Mouse (Mus musculus) forebrain, embryonic 15.5 days (tissue): ENCODE data around the gene Unc13d. TPM values are rescaled to one million over a fixed set of nuclear protein-coding genes. Genes with fewer than 3 reads are reported as not detected.

ENCODE experiments used
- ATAC-seq: fragments of 200-750 bp; cut with Nextera tagmentation; replicated peaks from 2 replicates; pipeline ENCODE4 v1.8.0; 2017; ENCODE audit warnings: mild to moderate bottlenecking, moderate TSS enrichment, moderate library complexity
- H3K27ac ChIP-seq: fragments of 300-500 bp; sonication (generic); replicated peaks from 2 replicates; pipeline ENCODE4 v1.5.1; 2015; ENCODE audit warnings: mild to moderate bottlenecking, inconsistent platforms
- H3K27me3 ChIP-seq: fragments of 300-500 bp; sonication (generic); 2 replicates; pipeline ENCODE4 v1.6.1; 2015; ENCODE audit warnings: inconsistent platforms
- H3K36me3 ChIP-seq: fragments of 300-500 bp; sonication (generic); 2 replicates; pipeline ENCODE4 v1.6.1; 2015; ENCODE audit warnings: mild to moderate bottlenecking, inconsistent platforms
- H3K4me1 ChIP-seq: fragments of 300-500 bp; sonication (generic); 2 replicates; pipeline ENCODE4 v1.6.1; 2015; ENCODE audit warnings: inconsistent platforms
- H3K4me2 ChIP-seq: fragments of 300-500 bp; sonication (generic); replicated peaks from 2 replicates; pipeline ENCODE4 v1.6.1; 2015; ENCODE audit warnings: mild to moderate bottlenecking, inconsistent platforms
- H3K4me3 ChIP-seq: fragments of 300-500 bp; sonication (generic); 2 replicates; pipeline ENCODE4 v1.5.1; 2015; ENCODE audit warnings: mild to moderate bottlenecking, inconsistent platforms
- H3K9ac ChIP-seq: fragments of 300-500 bp; sonication (generic); replicated peaks from 2 replicates; pipeline ENCODE4 v1.6.1; 2015; ENCODE audit warnings: mild to moderate bottlenecking, inconsistent platforms
- H3K9me3 ChIP-seq: fragments of 300-500 bp; sonication (generic); 2 replicates; pipeline ENCODE4 v1.6.1; 2016; ENCODE audit warnings: inconsistent platforms
- WGBS: fragments of 180-500 bp; shearing (Covaris S2); methylation state at CpG from one replicate; pipeline ENCODE4 v1.1.7; 2015; ENCODE audit warnings: mixed read lengths; 5-methylcytosine and 5-hydroxymethylcytosine counted together
- polyA plus RNA-seq: library from polyadenylated mRNA; unstranded; fragments of >200 nt; fragmentation: Nextera tagmentation; extraction: Ambion mirVana; gene quantifications from 2 replicates; pipeline ENCODE4 v1.2.1, GENCODE M21; 2015

Unc13d gene
- polyA plus RNA-seq, 1 experiment from 2014 or later: 0.70 TPM

DNA sequence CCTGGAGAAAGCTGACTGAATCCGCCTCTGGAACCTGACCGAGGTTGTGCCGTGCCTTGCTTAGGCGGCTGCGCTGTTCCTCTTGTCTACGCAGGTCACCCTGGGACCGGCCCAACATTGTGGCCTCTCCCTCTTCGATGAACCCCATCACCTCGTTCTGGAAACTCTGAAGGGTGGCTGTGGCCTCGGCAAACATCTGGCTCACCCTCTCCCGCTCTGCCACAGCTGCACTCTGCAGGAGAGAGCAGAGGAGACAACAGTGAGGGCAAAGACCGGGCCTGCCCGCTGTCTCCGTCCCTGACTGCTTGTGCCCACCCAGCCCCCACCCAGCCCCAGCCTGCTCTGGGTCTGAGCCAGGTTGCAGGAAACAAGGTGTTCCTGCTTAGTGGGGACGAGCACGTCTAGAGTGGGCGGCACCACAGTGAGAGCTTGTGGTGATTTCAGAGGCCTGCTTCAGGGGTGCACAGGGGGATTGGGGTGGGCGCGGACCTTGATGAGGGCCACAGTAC lies 30.1 kb upstream of the Unc13d start:
- no peak overlapping the region for H3K9ac ChIP-seq
- H3K9me3 ChIP-seq: no peaks in the 10 kb centered on the region
- H3K4me2 ChIP-seq: peak overlapping the region; percentile 46; the same call in 1 of the 2 replicates
- ATAC-seq: no peak
- 0 out of 2 replicates have a peak overlapping the region, but pooled peaks have one; percentile 2 for H3K4me3 ChIP-seq
- peaks cover 46% of the 10 kb centered on the region for H3K4me1 ChIP-seq
- no peaks in the 10 kb centered on the region for H3K36me3 ChIP-seq
- H3K27me3 ChIP-seq: peaks cover 67% of the 10 kb centered on the region
- H3K27ac ChIP-seq: no peak overlapping the region
- WGBS: 13% methylated on average over 19 of the region's 19 CpGs

DNA sequence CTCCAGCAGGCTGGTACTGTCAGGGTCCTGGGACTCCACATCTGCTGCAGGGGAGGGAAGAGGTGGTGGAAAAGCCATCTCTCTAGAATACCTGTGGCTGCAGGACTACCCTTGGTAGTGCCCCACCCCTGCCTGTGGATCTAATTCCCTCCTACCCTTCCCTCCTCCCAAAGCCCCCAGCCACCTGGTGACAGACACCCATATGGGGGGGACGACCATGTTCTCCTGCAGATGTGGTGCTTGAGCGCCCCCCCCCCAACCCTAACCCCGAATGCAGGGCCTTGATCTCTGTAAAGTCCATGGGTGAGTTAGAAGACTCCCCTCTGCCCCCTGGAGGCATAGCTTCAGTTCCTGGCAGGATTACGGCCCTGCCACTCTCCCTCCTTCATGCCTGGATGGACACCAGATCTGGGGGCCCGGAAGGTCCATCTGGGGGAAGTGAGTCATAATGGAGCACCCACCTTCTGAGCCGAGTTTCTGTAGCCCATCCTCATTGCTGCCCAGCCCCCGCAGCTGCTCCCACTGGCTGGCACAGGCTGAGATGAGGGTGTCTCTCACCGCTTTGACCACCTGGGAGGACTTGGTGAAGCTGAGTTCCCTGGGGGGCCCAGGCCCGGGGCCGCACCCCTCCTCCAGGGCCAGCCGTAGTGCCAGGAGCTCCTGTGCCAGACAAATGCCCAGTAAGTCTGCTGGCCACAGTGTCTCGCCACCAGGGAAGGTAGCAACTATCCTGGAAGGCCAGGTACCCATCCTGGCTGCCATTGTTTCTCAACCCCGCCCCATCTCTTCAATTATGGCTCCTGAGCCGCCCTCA lies 29.4 kb upstream of the Unc13d start:
- Histone ChIP-seq H3K36me3 (no peaks in the 10 kb centered on the region), H3K27ac (no peak overlapping the region), H3K9ac (no peak overlapping the region), H3K27me3 (peaks cover 66% of the 10 kb centered on the region), H3K9me3 (no peaks in the 10 kb centered on the region), H3K4me3 (no peak overlapping the region), H3K4me2 (no peak overlapping the region), H3K4me1 (peaks cover 50% of the 10 kb centered on the region)
- no peak for ATAC-seq
- WGBS: 22% methylated on average over 14 of the region's 14 CpGs

DNA sequence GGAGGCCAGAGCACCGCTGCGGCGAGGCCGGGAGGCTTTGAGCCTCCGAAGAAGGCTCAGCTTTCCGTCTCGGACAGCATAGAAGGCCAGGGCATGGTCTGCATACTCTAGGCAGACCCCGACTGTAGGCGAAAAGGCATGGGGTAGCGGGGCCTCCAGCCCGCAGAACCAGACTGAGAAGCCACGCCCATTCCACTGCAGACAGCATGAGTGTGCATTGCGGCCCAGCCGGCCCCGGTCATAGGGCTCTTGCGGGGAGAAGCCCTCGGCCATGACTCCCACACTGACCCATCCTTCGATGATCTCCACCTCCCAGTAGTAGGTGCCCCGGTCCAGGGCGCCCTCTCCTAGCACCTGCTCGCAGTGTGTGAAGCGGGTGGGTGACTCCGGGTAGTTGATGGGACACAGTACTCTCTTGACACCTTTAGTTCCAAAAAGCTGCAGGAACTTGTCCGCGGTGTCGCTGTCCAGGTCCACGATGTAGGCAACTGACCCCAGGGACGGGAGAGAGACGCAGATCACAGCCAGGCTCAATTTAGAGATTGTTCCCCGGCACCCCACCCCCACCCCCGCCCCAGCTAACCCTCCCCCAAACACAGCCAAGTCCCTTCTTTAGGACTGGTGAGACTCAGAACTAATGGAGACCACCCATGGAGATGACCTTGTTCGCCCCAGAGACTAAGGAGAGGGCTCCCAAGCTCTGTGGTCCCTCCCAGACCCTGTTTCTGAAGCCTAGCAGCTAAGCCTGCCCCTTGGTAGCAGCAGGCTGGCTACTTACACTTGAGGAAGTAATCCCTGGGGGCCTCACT lies 28.6 kb upstream of the Unc13d start:
- Histone ChIP-seq H3K36me3 (no peaks in the 10 kb centered on the region), H3K9me3 (no peaks in the 10 kb centered on the region), H3K27me3 (peaks cover 58% of the 10 kb centered on the region), H3K27ac (no peak overlapping the region), H3K9ac (no peak overlapping the region), H3K4me1 (peaks cover 58% of the 10 kb centered on the region), H3K4me3 (no peak overlapping the region), H3K4me2 (no peak overlapping the region)
- WGBS: 33% methylated on average over 32 of the region's 32 CpGs
- no peak for ATAC-seq

DNA sequence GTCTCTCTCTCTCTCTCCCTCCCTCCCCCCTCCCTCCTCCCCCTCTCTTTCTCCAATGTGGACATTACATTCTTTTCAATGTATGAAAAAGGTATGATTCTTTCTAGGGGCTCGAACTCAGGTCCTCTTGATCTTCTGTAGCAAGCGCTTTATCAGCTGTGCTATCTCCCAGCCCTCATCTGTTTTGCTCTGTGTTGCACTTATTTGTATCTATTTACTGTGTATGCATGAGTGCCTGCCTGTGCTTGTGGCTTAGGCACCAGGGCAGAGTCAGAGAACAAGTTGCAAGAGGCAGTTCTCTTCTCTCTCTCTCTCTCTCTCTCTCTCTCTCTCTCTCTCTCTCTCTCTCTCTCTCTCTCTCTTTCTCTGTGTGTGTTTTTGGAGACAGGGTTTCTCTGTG lies 27.3 kb upstream of the Unc13d start:
- no peak overlapping the region for H3K4me2 ChIP-seq
- H3K27me3 ChIP-seq: peaks cover 45% of the 10 kb centered on the region
- no peaks in the 10 kb centered on the region for H3K36me3 ChIP-seq
- no peak overlapping the region for H3K9ac ChIP-seq
- no peaks in the 10 kb centered on the region for H3K9me3 ChIP-seq
- no peak for ATAC-seq
- no peak overlapping the region for H3K4me3 ChIP-seq
- H3K27ac ChIP-seq: no peak overlapping the region
- H3K4me1 ChIP-seq: peaks cover 55% of the 10 kb centered on the region
- 90% methylated on average over 2 of the region's 2 CpGs for WGBS

DNA sequence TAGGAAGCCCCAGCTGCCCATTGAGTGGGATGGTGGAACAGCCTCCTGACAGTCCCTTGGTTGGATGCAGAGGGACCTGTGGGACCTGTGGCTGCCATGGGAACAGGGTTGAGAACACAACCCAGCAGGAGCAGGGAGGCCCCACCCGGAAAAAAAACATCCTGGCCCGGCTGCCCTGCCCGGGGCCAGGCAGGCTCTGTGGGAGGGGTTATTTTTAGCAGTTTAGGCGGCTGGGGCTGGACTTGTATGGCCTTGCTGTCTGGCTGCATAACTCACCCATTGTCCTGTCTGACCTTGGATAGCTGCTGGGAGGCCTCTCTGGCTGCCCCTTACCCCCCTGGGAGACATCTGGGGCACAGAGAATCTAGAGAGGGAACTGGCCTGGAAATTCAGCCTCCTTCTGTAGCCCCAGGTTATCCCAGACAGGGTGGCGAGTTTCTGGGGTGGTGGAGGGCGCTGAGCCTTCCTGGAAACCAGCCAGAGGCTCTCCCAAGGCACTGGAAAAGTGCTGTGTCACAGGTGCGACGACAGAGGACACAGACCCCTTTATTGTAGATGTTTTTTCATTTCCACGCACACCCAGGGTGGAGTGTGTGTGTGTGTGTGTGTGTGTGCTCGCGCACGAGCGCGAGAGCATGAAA lies 26.4 kb upstream of the Unc13d start:
- WGBS: 44% methylated on average over 14 of the region's 14 CpGs
- peaks cover 36% of the 10 kb centered on the region for H3K27me3 ChIP-seq
- no peaks in the 10 kb centered on the region for H3K36me3 ChIP-seq
- peaks cover 47% of the 10 kb centered on the region for H3K4me1 ChIP-seq
- no peak overlapping the region for H3K27ac ChIP-seq
- H3K9me3 ChIP-seq: no peaks in the 10 kb centered on the region
- H3K4me2 ChIP-seq: no peak overlapping the region
- H3K4me3 ChIP-seq: no peak overlapping the region
- no peak overlapping the region for H3K9ac ChIP-seq
- no peak for ATAC-seq

DNA sequence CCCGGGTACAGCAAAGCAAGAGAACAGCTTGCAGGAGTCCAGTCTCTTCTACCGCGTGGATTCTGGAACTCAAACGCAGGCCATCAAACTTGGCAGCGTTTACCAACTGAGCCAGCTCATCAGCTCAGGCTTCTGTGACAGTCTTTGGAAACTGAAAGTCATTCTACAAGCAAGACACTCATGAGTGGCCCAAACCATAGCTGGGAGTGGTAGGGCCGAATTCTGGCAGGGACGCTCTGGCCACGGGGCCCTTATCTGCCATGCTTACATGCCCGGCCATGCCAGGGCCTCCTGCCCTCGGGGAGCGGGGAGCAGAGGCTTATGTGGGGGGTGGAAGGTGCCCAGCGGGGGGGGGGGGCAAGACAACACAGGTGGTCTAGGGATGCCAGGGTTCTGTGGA lies 25.8 kb upstream of the Unc13d start:
- Histone ChIP-seq H3K4me3 (no peak overlapping the region), H3K9ac (no peak overlapping the region), H3K27ac (0 out of 2 replicates have a peak overlapping the region, but pooled peaks have one; percentile 5), H3K9me3 (no peaks in the 10 kb centered on the region), H3K4me2 (no peak overlapping the region), H3K4me1 (peaks cover 41% of the 10 kb centered on the region), H3K27me3 (peaks cover 32% of the 10 kb centered on the region), H3K36me3 (no peaks in the 10 kb centered on the region)
- ATAC-seq: no peak
- WGBS: 72% methylated on average over 12 of the region's 12 CpGs

DNA sequence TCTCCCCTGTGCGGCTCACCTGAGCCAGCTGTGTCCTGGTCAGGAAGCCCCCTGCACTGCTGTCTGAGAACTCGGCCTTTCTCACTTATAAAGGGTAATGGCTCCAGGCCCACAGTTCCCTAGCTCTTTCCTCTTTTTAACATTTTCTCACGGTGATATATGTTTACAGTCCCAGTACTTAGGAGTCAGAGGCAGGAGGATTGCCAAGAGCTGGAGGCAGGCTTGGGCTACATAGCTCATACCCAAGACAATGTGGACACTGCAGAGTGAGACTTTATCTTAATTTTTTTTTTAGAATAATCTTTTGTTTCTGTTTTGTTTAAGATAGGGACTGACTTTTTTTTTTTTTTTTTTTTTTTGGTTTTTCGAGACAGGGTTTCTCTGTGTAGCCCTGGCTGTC lies 24.7 kb upstream of the Unc13d start:
- no peak; the same call in 1 of the 2 replicates for ATAC-seq

DNA sequence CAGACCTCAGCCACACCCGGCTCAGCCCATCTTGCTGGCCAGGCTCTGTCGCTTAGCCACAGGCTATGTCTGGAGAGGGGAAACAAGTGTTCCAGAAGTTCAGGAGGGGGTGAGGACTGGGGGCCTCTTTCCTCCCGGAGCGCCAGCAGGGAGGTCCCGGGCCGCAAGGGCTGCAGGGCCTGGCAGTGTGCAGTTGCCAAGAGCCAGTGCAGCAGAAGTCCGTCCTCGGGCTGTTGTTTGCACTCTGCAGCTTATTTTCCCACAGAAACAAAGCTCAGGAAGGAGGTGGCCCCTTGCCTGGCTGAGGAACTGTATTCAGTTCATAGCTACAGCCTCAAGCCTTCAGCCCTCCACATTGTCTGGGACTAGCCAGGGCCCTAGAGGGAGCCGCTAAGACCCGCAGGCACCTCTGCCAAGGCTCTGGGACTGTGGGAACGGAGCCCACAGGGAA lies 24.2 kb upstream of the Unc13d start:
- 7% methylated on average over 11 of the region's 11 CpGs for WGBS
- no peak overlapping the region for H3K4me3 ChIP-seq
- H3K27ac ChIP-seq: peak overlapping the region; percentile 80
- H3K4me1 ChIP-seq: peaks cover 28% of the 10 kb centered on the region
- ATAC-seq: peak; percentile 87
- no peaks in the 10 kb centered on the region for H3K9me3 ChIP-seq
- H3K4me2 ChIP-seq: no peak overlapping the region
- no peaks in the 10 kb centered on the region for H3K36me3 ChIP-seq
- H3K9ac ChIP-seq: no peak overlapping the region; the same call in 1 of the 2 replicates
- H3K27me3 ChIP-seq: peaks cover 16% of the 10 kb centered on the region

More for the DNA sequence above, 24.7 kb upstream of the Unc13d start:
- H3K27me3 ChIP-seq: peaks cover 21% of the 10 kb centered on the region
- no peak overlapping the region for H3K9ac ChIP-seq
- peak overlapping the region; percentile 80 for H3K27ac ChIP-seq
- peaks cover 31% of the 10 kb centered on the region for H3K4me1 ChIP-seq
- no peak overlapping the region for H3K4me2 ChIP-seq
- H3K9me3 ChIP-seq: no peaks in the 10 kb centered on the region
- H3K4me3 ChIP-seq: no peak overlapping the region
- no peaks in the 10 kb centered on the region for H3K36me3 ChIP-seq
- 38% methylated on average over 3 of the region's 4 CpGs for WGBS

DNA sequence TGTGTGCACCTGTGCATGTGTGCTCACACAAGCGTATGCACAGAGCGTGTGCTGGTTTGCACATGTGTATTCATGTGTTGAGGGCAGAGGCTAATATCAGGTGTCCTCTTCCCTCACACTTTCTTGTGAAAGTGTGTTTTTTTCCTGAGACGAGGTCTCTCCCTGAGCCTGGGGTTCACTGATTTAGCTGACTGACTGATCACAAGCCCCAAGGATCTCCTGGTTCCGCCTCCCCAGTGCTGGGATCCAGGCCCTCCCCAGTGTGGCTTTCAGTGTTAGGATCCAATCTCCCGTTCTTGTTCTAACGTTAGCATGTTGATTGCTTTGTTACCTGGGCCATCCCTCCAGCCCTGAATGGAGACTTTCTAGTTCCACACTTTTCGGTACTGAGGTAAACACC lies 23.1 kb upstream of the Unc13d start:
- no peak overlapping the region for H3K4me2 ChIP-seq
- H3K27ac ChIP-seq: peak overlapping the region; percentile 80
- no peaks in the 10 kb centered on the region for H3K36me3 ChIP-seq
- peaks cover 5% of the 10 kb centered on the region for H3K27me3 ChIP-seq
- peaks cover 24% of the 10 kb centered on the region for H3K4me1 ChIP-seq
- no peaks in the 10 kb centered on the region for H3K9me3 ChIP-seq
- H3K4me3 ChIP-seq: no peak overlapping the region
- 83% methylated on average over 7 of the region's 7 CpGs for WGBS
- H3K9ac ChIP-seq: no peak overlapping the region
- ATAC-seq: no peak

DNA sequence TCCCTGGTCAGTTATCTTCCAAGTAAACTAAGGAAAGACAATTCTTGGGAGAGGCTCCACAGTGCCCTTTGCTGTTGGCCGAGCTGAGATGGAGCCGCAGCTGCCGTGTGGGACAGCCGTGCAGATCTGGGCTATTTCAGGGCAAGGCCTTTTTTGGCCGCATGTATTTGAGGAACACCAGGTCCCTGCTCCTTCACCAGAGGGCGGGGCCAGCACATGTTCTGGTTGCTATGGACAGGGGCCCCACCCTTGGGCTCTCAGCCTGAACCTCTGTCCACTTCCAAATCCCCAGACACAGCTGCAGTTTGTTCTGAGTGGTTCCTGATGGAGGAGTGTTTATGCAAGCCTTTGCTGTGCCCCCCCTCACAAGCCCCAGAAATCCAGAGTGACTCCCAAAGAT lies 22.6 kb upstream of the Unc13d start:
- Histone ChIP-seq H3K9ac (no peak overlapping the region), H3K4me3 (no peak overlapping the region), H3K36me3 (no peaks in the 10 kb centered on the region), H3K4me2 (no peak overlapping the region), H3K4me1 (peaks cover 24% of the 10 kb centered on the region), H3K9me3 (no peaks in the 10 kb centered on the region), H3K27ac (no peak overlapping the region), H3K27me3 (peaks cover under 1% of the 10 kb centered on the region; the same call in 1 of the 2 replicates)
- WGBS: 85% methylated on average over 6 of the region's 6 CpGs
- no peak for ATAC-seq

DNA sequence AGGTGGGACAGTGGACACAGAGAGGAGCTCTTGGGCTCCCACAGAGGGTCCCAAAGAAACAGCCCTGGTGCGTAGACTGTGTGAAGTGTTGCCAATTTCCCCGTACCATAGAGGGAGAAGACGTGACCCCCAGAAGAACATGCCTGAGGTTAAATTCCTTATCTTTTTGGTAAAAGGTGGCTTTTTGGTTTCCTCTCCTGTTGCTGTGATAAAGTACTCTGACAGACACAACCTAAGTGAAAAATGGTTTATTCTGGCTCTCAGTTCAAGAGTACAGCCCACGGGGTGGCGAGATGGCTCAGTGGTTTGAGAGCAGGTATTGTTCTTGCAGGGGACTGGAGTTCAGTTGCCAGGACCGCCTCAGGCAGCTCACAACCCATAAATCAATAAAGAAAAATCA lies 21.7 kb upstream of the Unc13d start:
- H3K27me3 ChIP-seq: no peaks in the 10 kb centered on the region
- H3K9me3 ChIP-seq: no peaks in the 10 kb centered on the region
- no peak for ATAC-seq
- peaks cover 22% of the 10 kb centered on the region for H3K4me1 ChIP-seq
- H3K27ac ChIP-seq: no peak overlapping the region
- H3K9ac ChIP-seq: no peak overlapping the region
- 93% methylated on average over 6 of the region's 6 CpGs for WGBS
- no peak overlapping the region for H3K4me3 ChIP-seq
- H3K4me2 ChIP-seq: no peak overlapping the region
- H3K36me3 ChIP-seq: no peaks in the 10 kb centered on the region
